Mouse (Mus musculus): Measurements from ENCODE around the gene Serp1. TPM values are rescaled to one million over a fixed set of nuclear protein-coding genes. Genes with fewer than 3 reads are reported as not detected.
A peak's percentile ranks its signal among the peaks of the same experiment; 100 is the strongest.

The Serp1 gene
- total RNA-seq (2021), result 1 to 10 TPM; 6.4 to 8.0 TPM
- long read RNA-seq, experiment 1, full-length matches to known transcripts, result 42 of 43 reads
- long read RNA-seq, experiment 1, partial matches to known transcripts, result 0 of 43 reads
- long read RNA-seq, experiment 1, other reads (novel, unspliced or antisense), result 1 of 43 reads
- long read RNA-seq, experiment 2, full-length matches to known transcripts, result 15 of 15 reads
- long read RNA-seq, experiment 2, partial matches to known transcripts, result 0 of 15 reads
- long read RNA-seq, experiment 2, other reads (novel, unspliced or antisense), result 0 of 15 reads

DNA sequence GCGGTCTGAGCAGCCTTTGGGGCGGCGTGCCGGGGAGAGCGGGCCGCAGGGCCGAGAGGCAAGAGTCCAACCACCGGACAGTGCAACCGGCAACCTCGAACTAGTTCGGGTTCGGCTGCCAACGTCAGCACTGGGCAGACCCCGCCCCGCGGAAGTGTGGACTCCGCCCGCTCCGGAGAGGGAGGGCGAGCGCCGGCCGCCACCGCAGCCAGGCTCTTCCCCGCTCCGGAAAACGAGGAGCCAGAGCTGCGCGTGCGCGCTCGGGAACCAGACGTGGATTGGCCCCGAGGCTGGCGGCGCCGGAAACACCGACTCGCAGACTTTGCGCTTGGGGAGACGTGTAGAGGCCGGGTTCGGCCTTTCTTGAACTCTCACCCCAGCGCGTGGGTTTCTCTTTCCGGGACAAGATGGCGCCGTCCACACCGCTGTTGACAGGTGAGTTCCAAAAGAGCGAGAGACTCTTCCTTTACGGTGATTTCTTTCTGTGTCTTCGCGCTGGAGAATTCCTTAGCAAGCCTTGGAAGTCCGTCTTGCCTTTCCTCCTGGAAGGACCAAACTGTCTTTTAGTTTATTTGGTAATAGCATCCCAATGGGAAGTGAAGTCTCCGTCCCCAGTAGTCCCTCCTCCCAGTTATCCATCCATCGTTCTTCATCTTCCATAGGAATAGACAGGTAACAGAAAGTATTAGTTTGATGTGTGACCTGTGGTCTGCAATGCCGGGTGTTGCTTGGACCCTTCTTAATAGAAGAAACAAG, at the start of gene Serp1, which contains the start of gene Eif2a:
TSS of gene Serp1 (minus strand) at position 241 of the 756 bp plus-strand sequence.
TSS of gene Eif2a (plus strand) at position 170 of the 756 bp plus-strand sequence.
- intact Hi-C loops (cut with DNase I), result loop anchor here (2.0 to 10.0 kb wide), 3 partner anchors 49 to 159 kb away; partner anchors contain the start of gene Selenot
- Histone ChIP-seq H3K4me3 (peak within 1 kb of the TSS; percentile 85), H3K27ac (peak within 1 kb of the TSS; percentile 97)
- peak; percentile 99 for DNase-seq
- no peak for TF ChIP-seq CTCF (IDR thresholded peaks at IDR 0.05)

- DNase-seq, result no peak
- intact Hi-C loops (cut with DNase I), result loop anchor here (10.0 kb wide), 1 partner anchor 46 kb away; the partner anchor contains the start of genes Eif2a and Serp1
These were observed 45.1 kb upstream of the Serp1 start for GRCm38 (mm10) chr3:58570821-58571220.

GRCm38 (mm10) chr3:58561437-58561836, 35.7 kb upstream of the Serp1 start:
- DNase-seq, result no peak
- intact Hi-C loops (cut with DNase I), result no loop called here
- no peak for TF ChIP-seq CTCF (IDR thresholded peaks at IDR 0.05)
- Histone ChIP-seq H3K27ac (no peak overlapping the region), H3K4me3 (no peak overlapping the region)

More at GRCm38 (mm10) chr3:58570821-58571220, 45.1 kb upstream of the Serp1 start:
- no peak for TF ChIP-seq CTCF (IDR thresholded peaks at IDR 0.05)
- no peak overlapping the region for H3K4me3 ChIP-seq
- no peak overlapping the region for H3K27ac ChIP-seq

- H3K4me3 ChIP-seq, result no peak overlapping the region
- no peak for TF ChIP-seq CTCF (IDR thresholded peaks at IDR 0.05)
- no peak overlapping the region for H3K27ac ChIP-seq
- intact Hi-C loops (cut with DNase I), result no loop called here
- DNase-seq, result no peak
These were observed 34.2 kb upstream of the Serp1 start for GRCm38 (mm10) chr3:58559887-58560286.

DNA sequence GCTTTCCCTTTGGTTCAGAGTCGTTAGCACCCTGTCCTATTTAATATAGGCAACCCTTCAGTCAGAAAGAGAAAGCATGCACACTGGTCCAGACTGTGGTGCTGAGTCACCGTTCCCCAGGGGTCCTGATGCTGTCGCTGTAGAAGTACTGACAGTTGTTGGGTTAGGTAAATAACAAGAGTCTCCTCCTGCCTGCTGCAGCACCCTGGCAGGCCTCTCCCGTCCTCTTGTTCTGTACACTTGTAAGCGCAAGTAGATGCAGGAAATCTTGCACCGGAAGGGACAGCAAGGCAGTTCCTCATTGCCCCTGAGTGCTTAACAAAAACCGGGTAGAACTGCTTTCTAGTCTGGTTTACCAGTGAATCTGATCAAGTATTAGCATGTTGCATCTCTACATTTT, 31.0 kb upstream of the Serp1 start:
- DNase-seq, result no peak
- Histone ChIP-seq H3K4me3 (no peak overlapping the region), H3K27ac (no peak overlapping the region)
- TF ChIP-seq CTCF (IDR thresholded peaks at IDR 0.05), result no peak
- intact Hi-C loops (cut with DNase I), result no loop called here

GRCm38 (mm10) chr3:58552001-58552811, 26.5 kb upstream of the Serp1 start:
- intact Hi-C loops (cut with DNase I), result no loop called here
- Histone ChIP-seq H3K4me3 (no peak overlapping the region), H3K27ac (no peak overlapping the region)
- no peak for DNase-seq
- TF ChIP-seq CTCF (IDR thresholded peaks at IDR 0.05), result no peak

DNA sequence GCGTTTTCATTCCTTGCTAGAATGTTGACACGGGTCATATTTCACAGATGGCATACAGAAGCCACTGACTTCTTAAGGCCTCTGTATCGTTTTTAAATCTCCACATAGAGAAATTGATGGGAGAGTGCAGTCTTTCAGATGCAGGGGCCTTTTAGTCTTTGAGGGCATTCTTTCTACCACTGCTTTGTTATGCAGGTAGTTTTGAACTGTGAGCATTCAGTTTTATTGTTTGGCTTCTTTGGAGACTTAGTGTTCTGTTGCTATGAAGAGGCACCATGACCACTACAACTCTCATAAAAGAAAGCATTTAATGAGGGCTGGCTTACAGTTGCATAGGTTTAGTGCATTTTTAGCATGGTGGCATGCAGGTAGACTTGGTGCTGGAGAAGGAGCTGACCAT, 10.9 kb upstream of the Serp1 start:
- no peak for TF ChIP-seq CTCF (IDR thresholded peaks at IDR 0.05)
- intact Hi-C loops (cut with DNase I), result no loop called here
- Histone ChIP-seq H3K4me3 (no peak overlapping the region), H3K27ac (no peak overlapping the region)
- DNase-seq, result no peak

GRCm38 (mm10) chr3:58526408-58526737, 681 bp upstream of the Serp1 start:
- Histone ChIP-seq H3K27ac (peak overlapping the region; percentile 97), H3K4me3 (peak overlapping the region; percentile 85)
- no peak for DNase-seq
- no peak for TF ChIP-seq CTCF (IDR thresholded peaks at IDR 0.05)
- intact Hi-C loops (cut with DNase I), result loop anchor here (10.0 kb wide), 2 partner anchors 48 to 158 kb away; partner anchors contain the start of gene Selenot

DNA sequence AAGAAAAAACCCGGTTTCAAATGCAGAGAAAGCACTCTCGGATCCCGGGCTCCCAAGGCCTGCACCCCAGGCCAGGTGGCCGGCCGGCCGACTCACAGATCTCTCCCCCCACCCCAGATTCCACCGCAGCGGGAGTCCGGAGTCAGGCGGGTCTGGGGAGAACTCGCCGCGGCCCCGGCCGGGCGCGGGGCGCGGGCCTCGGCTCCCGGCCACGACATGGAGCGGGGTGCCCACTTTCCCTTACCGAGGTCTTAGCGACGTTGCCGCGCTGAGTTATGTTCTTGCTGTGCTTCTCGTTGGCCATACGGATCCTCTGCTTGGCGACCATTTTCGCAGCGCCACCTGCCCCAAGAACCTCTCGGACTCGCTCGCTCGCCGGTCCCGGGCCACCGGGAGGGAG, 526 bp downstream of the Serp1 start:
- 0 out of 2 replicates have a peak, but pooled peaks have one; percentile 2 for TF ChIP-seq CTCF (IDR thresholded peaks at IDR 0.05)
- Histone ChIP-seq H3K27ac (peak overlapping the region; percentile 97), H3K4me3 (peak overlapping the region; percentile 85)
- intact Hi-C loops (cut with DNase I), result loop anchor here (2.0 to 10.0 kb wide), 3 partner anchors 50 to 160 kb away; partner anchors contain the start of gene Selenot
- no peak for DNase-seq

DNA sequence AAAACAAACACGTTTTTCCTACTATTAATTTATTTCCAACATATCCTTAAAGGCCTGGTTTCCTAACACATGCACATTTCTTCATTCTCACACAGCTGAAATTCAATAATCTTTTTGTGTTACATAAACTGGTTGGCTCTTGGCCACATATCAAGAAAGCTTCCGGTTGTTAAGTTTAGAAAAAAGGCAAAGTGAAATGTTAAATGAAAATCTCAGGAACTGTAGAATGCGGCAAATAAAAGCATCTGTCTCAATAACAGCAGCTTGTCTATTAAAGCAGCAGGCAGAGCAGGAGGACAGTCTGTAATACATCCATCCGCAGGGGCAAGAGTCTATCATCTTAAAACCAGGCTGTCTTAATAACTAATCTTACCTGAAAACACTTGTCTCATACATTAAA, 1.4 kb downstream of the Serp1 start:
- peak overlapping the region; percentile 85 for H3K4me3 ChIP-seq
- no peak for TF ChIP-seq CTCF (IDR thresholded peaks at IDR 0.05)
- peak overlapping the region; percentile 97 for H3K27ac ChIP-seq
- DNase-seq, result no peak
- intact Hi-C loops (cut with DNase I), result loop anchor here (2.0 to 10.0 kb wide), 3 partner anchors 51 to 161 kb away; partner anchors contain the start of gene Selenot

DNA sequence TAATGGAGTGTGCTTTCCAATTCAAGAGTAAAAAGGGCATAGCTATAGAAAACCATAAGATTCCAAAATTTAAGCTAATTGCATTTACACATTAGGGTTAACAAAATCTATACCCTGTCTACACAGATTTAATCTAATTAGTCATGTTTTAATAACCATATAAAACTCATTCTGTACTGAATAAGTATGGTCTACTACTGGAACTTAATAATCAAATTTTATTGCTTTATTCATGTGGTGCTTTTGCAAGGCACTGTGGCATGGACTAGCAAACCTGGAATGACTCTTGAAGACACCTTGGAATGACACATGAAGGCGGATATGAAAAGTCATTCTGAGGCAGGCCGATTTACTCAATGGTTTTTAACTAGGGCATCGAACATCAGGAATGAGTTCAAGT, 2.3 kb downstream of the Serp1 start:
- H3K4me3 ChIP-seq, result peak overlapping the region; percentile 85; the same call in 1 of the 2 replicates
- intact Hi-C loops (cut with DNase I), result loop anchor here (10.0 kb wide), 2 partner anchors 51 to 161 kb away; partner anchors contain the start of gene Selenot
- H3K27ac ChIP-seq, result no peak overlapping the region
- no peak for TF ChIP-seq CTCF (IDR thresholded peaks at IDR 0.05)
- DNase-seq, result no peak

- no peak overlapping the region for H3K27ac ChIP-seq
- no peak for TF ChIP-seq CTCF (IDR thresholded peaks at IDR 0.05)
- no peak for DNase-seq
These were observed 4.3 kb downstream of the Serp1 start for GRCm38 (mm10) chr3:58521361-58521760.

More at GRCm38 (mm10) chr3:58521361-58521760, 4.3 kb downstream of the Serp1 start:
- intact Hi-C loops (cut with DNase I), result loop anchor here (10.0 kb wide), 2 partner anchors 53 to 163 kb away; partner anchors contain the start of gene Selenot
- no peak overlapping the region for H3K4me3 ChIP-seq
